Mouse (Mus musculus): Measurements from ENCODE around the gene Tmem229b. TPM values are rescaled to one million over a fixed set of nuclear protein-coding genes. Genes with fewer than 3 reads are reported as not detected.

Gene Tmem229b
- 10 to 100 TPM; 29.1 to 32.5 TPM for total RNA-seq (2023)

GRCm38 (mm10) chr12:79007126-79007753 is at the start of gene Tmem229b:
Gene Tmem229b, minus strand, starts transcription at chr12:79007627.

GRCm38 (mm10) chr12:79028911-79029861 is 21.8 kb upstream of the Tmem229b start, which contains the start of gene Plekhh1:
Gene Plekhh1, plus strand, starts transcription at chr12:79029163.

Other genes with a start within 250 kb of the Tmem229b start
- gene Atp6v1d, start 146.0 kb downstream of the Tmem229b start, total RNA-seq (2023): 10 to 100 TPM; 79.0 to 82.2 TPM
- 10 to 100 TPM; 30.7 to 34.6 TPM for gene Eif2s1, start 145.8 kb downstream of the Tmem229b start, total RNA-seq (2023)
- under 1 TPM in 1 of 2 experiments, not detected in 1; 0.29 TPM for gene Plek2, start 100.7 kb downstream of the Tmem229b start, total RNA-seq (2023)
- gene Plekhh1, start 21.5 kb upstream of the Tmem229b start, total RNA-seq (2023): under 1 TPM; 0.22 to 0.38 TPM
- gene Pigh, start 82.0 kb upstream of the Tmem229b start, total RNA-seq (2023): 1 to 10 TPM; 3.7 to 4.4 TPM
- gene Arg2, start 123.2 kb upstream of the Tmem229b start, total RNA-seq (2023): 10 to 100 TPM; 31.9 to 33.6 TPM
- gene Vti1b, start 165.0 kb upstream of the Tmem229b start, total RNA-seq (2023): 10 to 100 TPM; 65.8 to 70.2 TPM
- 10 to 100 TPM; 14.9 to 18.2 TPM for gene Rdh11, start 184.7 kb upstream of the Tmem229b start, total RNA-seq (2023)
- gene Rdh12, start 201.3 kb upstream of the Tmem229b start, total RNA-seq (2023): 10 to 100 TPM; 37.2 to 55.1 TPM

Measured in neutrophil, adult 59 days (primary cell).